Mouse (Mus musculus) megakaryocyte, embryonic 14.5 days (primary cell): ENCODE measurements at regions not wholly inside any gene's neighbourhood (a gene's known extent, or its start where the extent isn't known, plus 50 kb on each side); places are given as distances from the start of the nearest gene placed in this dataset.

Experiments used
- FLI1 ChIP-seq: IDR thresholded peaks from 2 replicates; pipeline ENCODE4 v1.6.1; 2012; ENCODE audit warnings: low read length, inconsistent platforms, mixed read lengths
- GATA1 ChIP-seq: IDR thresholded peaks from 3 replicates; pipeline ENCODE4 v1.6.1; 2012; ENCODE audit warnings: mixed read lengths, low read length, inconsistent platforms, borderline replicate concordance

GRCm38 (mm10) chr12:51185751-51186150 lies 162.1 kb upstream of the G2e3 start:
- TF ChIP-seq GATA1 = no peak
- TF ChIP-seq FLI1 = no peak
